Mouse (Mus musculus) liver, embryonic 16.5 days (tissue): ENCODE results near the gene Eif4e2. TPM values are rescaled to one million over a fixed set of nuclear protein-coding genes. Genes with fewer than 3 reads are reported as not detected.

Experiments used
- ATAC-seq: fragments of 200-750 bp; cut with Nextera tagmentation; 2 replicates; pipeline ENCODE4 v1.8.0; 2017; ENCODE audit warnings: low read depth, mild to moderate bottlenecking, moderate number of reproducible peaks, moderate library complexity
- H3K27ac ChIP-seq: fragments of 300-500 bp; sonication (generic); 2 replicates; pipeline ENCODE4 v1.5.1; 2014; ENCODE audit warnings: mild to moderate bottlenecking, low read length
- H3K27me3 ChIP-seq: fragments of 300-500 bp; sonication (generic); 2 replicates; pipeline ENCODE4 v1.6.1; 2014; ENCODE audit warnings: low read depth, low read length, mixed read lengths; ENCODE audit not compliant: control insufficient read depth, insufficient read depth
- H3K36me3 ChIP-seq: fragments of 300-500 bp; sonication (generic); 2 replicates; pipeline ENCODE4 v1.6.1; 2014; ENCODE audit warnings: mild to moderate bottlenecking; ENCODE audit not compliant: control insufficient read depth, insufficient read depth
- H3K4me1 ChIP-seq: fragments of 300-500 bp; sonication (generic); 2 replicates; pipeline ENCODE4 v1.6.1; 2014; ENCODE audit warnings: low read depth, low read length, mixed read lengths; ENCODE audit not compliant: control insufficient read depth
- H3K4me2 ChIP-seq: fragments of 300-500 bp; sonication (generic); 2 replicates; pipeline ENCODE4 v1.6.1; 2014; ENCODE audit warnings: low read depth, low read length, mixed read lengths
- H3K4me3 ChIP-seq: fragments of 300-500 bp; sonication (generic); 2 replicates; pipeline ENCODE4 v1.5.1; 2014; ENCODE audit warnings: low read depth, mild to moderate bottlenecking, low read length
- H3K9ac ChIP-seq: fragments of 300-500 bp; sonication (generic); 2 replicates; pipeline ENCODE4 v1.6.1; 2014; ENCODE audit warnings: low read depth, low read length
- H3K9me3 ChIP-seq: fragments of 300-500 bp; sonication (generic); replicated peaks from 2 replicates; pipeline ENCODE4 v1.6.1; 2016; ENCODE audit warnings: low read length; ENCODE audit not compliant: control insufficient read depth
- WGBS: fragments of 180-500 bp; shearing (Covaris S2); extraction: QIAGEN DNeasy Blood & Tissue Kit; methylation state at CpG from one replicate; pipeline ENCODE4 v1.1.7; 2014; ENCODE audit not compliant: insufficient replicate concordance; 5-methylcytosine and 5-hydroxymethylcytosine counted together
- polyA plus RNA-seq: library from polyadenylated mRNA; unstranded; fragments of >200 nt; fragmentation: Nextera tagmentation; extraction: Ambion mirVana; gene quantifications from 2 replicates; pipeline ENCODE4 v1.2.1, GENCODE M21; 2015

Eif4e2 gene
- polyA plus RNA-seq, 1 experiment from 2014 or later: 64.2 TPM

GRCm38 (mm10) chr1:87198119-87199065, 15.3 kb upstream of the Eif4e2 start:
- ATAC-seq: no peak

GRCm38 (mm10) chr1:87200811-87201210, 12.9 kb upstream of the Eif4e2 start:
- no peak overlapping the region for H3K4me3 ChIP-seq
- no peak for ATAC-seq
- no peak overlapping the region for H3K9ac ChIP-seq
- no peaks in the 10 kb centered on the region for H3K4me1 ChIP-seq
- no peaks in the 10 kb centered on the region; the same call in 1 of the 2 replicates for H3K27me3 ChIP-seq
- H3K36me3 ChIP-seq: no peaks in the 10 kb centered on the region
- no peak overlapping the region for H3K4me2 ChIP-seq
- no peak overlapping the region for H3K27ac ChIP-seq
- H3K9me3 ChIP-seq: no peaks in the 10 kb centered on the region
- 20% methylated on average over 2 of the region's 2 CpGs for WGBS

More at GRCm38 (mm10) chr1:87198119-87199065, 15.3 kb upstream of the Eif4e2 start:
- Histone ChIP-seq H3K36me3 (no peaks in the 10 kb centered on the region), H3K4me1 (no peaks in the 10 kb centered on the region), H3K9me3 (no peaks in the 10 kb centered on the region), H3K27me3 (no peaks in the 10 kb centered on the region), H3K9ac (no peak overlapping the region), H3K4me3 (no peak overlapping the region), H3K4me2 (no peak overlapping the region), H3K27ac (no peak overlapping the region)
- WGBS: 62% methylated on average over 12 of the region's 12 CpGs

- no peak for ATAC-seq
- no peaks in the 10 kb centered on the region for H3K36me3 ChIP-seq
These were observed 11.9 kb upstream of the Eif4e2 start for GRCm38 (mm10) chr1:87201848-87202247.

GRCm38 (mm10) chr1:87203779-87204178, 9.9 kb upstream of the Eif4e2 start:
- Histone ChIP-seq H3K4me3 (no peak overlapping the region), H3K27ac (no peak overlapping the region), H3K9ac (no peak overlapping the region), H3K4me1 (no peaks in the 10 kb centered on the region), H3K27me3 (peaks cover 18% of the 10 kb centered on the region), H3K4me2 (no peak overlapping the region), H3K36me3 (no peaks in the 10 kb centered on the region), H3K9me3 (no peaks in the 10 kb centered on the region)
- no peak for ATAC-seq
- WGBS: 56% methylated on average over 5 of the region's 5 CpGs

More at GRCm38 (mm10) chr1:87201848-87202247, 11.9 kb upstream of the Eif4e2 start:
- H3K9ac ChIP-seq: no peak overlapping the region
- no peak overlapping the region for H3K4me3 ChIP-seq
- H3K27me3 ChIP-seq: peaks cover 8% of the 10 kb centered on the region
- H3K4me1 ChIP-seq: no peaks in the 10 kb centered on the region
- no peak overlapping the region for H3K27ac ChIP-seq
- 33% methylated on average over 1 of the region's 1 CpGs for WGBS
- no peak overlapping the region for H3K4me2 ChIP-seq
- no peaks in the 10 kb centered on the region for H3K9me3 ChIP-seq

GRCm38 (mm10) chr1:87204465-87204864, 9.2 kb upstream of the Eif4e2 start, which contains the start of gene Chrng:
Chrng (plus strand) TSS chr1:87204657.
- H3K4me2 ChIP-seq: no peak within 1 kb of the TSS
- H3K4me1 ChIP-seq: no peaks in the 10 kb centered on the region
- 67% methylated on average over 7 of the region's 7 CpGs for WGBS
- H3K36me3 ChIP-seq: no peaks in the 10 kb centered on the region
- H3K9me3 ChIP-seq: no peaks in the 10 kb centered on the region
- no peak for ATAC-seq
- no peak within 1 kb of the TSS for H3K9ac ChIP-seq
- no peak within 1 kb of the TSS for H3K4me3 ChIP-seq
- H3K27ac ChIP-seq: no peak within 1 kb of the TSS
- H3K27me3 ChIP-seq: peaks cover 18% of the 10 kb centered on the region

- Histone ChIP-seq H3K27me3 (peaks cover 18% of the 10 kb centered on the region), H3K9ac (no peak overlapping the region), H3K4me1 (no peaks in the 10 kb centered on the region), H3K4me3 (no peak overlapping the region), H3K9me3 (no peaks in the 10 kb centered on the region), H3K27ac (no peak overlapping the region), H3K4me2 (no peak overlapping the region), H3K36me3 (no peaks in the 10 kb centered on the region)
- WGBS: 39% methylated on average over 6 of the region's 6 CpGs
- ATAC-seq: no peak
These were observed 8.7 kb upstream of the Eif4e2 start for GRCm38 (mm10) chr1:87205038-87205437.

- 38% methylated on average over 3 of the region's 3 CpGs for WGBS
- peaks cover 18% of the 10 kb centered on the region for H3K27me3 ChIP-seq
- no peaks in the 10 kb centered on the region for H3K36me3 ChIP-seq
- no peaks in the 10 kb centered on the region for H3K9me3 ChIP-seq
- no peak for ATAC-seq
- H3K4me1 ChIP-seq: no peaks in the 10 kb centered on the region
- H3K27ac ChIP-seq: no peak overlapping the region
- H3K4me3 ChIP-seq: no peak overlapping the region
- no peak overlapping the region for H3K9ac ChIP-seq
- H3K4me2 ChIP-seq: no peak overlapping the region
These were observed 8.2 kb upstream of the Eif4e2 start for GRCm38 (mm10) chr1:87205502-87205901.

- H3K27me3 ChIP-seq: peaks cover 18% of the 10 kb centered on the region
- no peak for ATAC-seq
- H3K36me3 ChIP-seq: no peaks in the 10 kb centered on the region
- 18% methylated on average over 17 of the region's 17 CpGs for WGBS
- H3K27ac ChIP-seq: no peak overlapping the region
- H3K4me2 ChIP-seq: no peak overlapping the region
- no peak overlapping the region for H3K9ac ChIP-seq
- H3K4me3 ChIP-seq: no peak overlapping the region
- no peaks in the 10 kb centered on the region for H3K9me3 ChIP-seq
- no peaks in the 10 kb centered on the region for H3K4me1 ChIP-seq
These were observed 7.4 kb upstream of the Eif4e2 start for GRCm38 (mm10) chr1:87206339-87206738.

GRCm38 (mm10) chr1:87211431-87211830, 2.3 kb upstream of the Eif4e2 start:
- H3K36me3 ChIP-seq: no peaks in the 10 kb centered on the region
- H3K27ac ChIP-seq: no peak overlapping the region
- H3K4me1 ChIP-seq: peaks cover 22% of the 10 kb centered on the region
- no peak for ATAC-seq
- no peak overlapping the region for H3K4me3 ChIP-seq
- peaks cover 13% of the 10 kb centered on the region; the same call in 1 of the 2 replicates for H3K27me3 ChIP-seq
- H3K9me3 ChIP-seq: no peaks in the 10 kb centered on the region
- WGBS: 55% methylated on average over 4 of the region's 4 CpGs
- H3K4me2 ChIP-seq: no peak overlapping the region
- no peak overlapping the region for H3K9ac ChIP-seq
